Comparison of ENCODE assay signal across 9 mouse cellular contexts in genomic region chr11:58587898-58588348, GRCm38 (mm10). TPM values are rescaled to one million over a fixed set of nuclear protein-coding genes. Genes with fewer than 3 reads are reported as not detected.
DNase-seq lines count a peak whose midpoint lies in the region; ATAC-seq and TF ChIP-seq lines count a peak whose summit lies in the region.
"Had no signal": no experiment of that assay in that cellular context is flagged by ENCODE, and none has a peak within 500 bp of the region (broad histone marks: within the 10 kb centered on the region; RNA-seq: fewer than 3 reads in every experiment).

No protein-coding gene starts in this region.

- H3K4me2 ChIP-seq in intestine, postnatal 0 days (replicated peaks; ENCODE audit: low read depth): no peak overlapping the region
- no peak overlapping the region for H3K4me2 ChIP-seq in intestine, embryonic 16.5 days (ENCODE audit: low read depth, low read length)

- peak; percentile 81 for TF ChIP-seq CTCF in intestine, postnatal 0 days (IDR thresholded peaks at IDR 0.05; ENCODE audit: low read depth)

- peak; percentile 41 for DNase-seq in ES-E14 (ENCODE audit: low read depth, low spot score)
- peak; percentile 11 for DNase-seq in brain, adult 2 months (ENCODE audit: low read depth, low spot score)
- peak; percentile 12 to 13 for DNase-seq in frontal cortex, postnatal 36 days (ENCODE audit: low spot score in 2 of 2)
- peak; percentile 29 to 38 for DNase-seq in layer of hippocampus, postnatal 14 days (ENCODE audit: low spot score in 2 of 2)
- DNase-seq in mesoderm, embryonic 11.5 days (ENCODE audit: low read depth, low spot score): peak; percentile 71
- peak; percentile 12 for DNase-seq in thymus, postnatal 0 days (ENCODE audit: low spot score)

- H3K9me3 ChIP-seq in intestine, postnatal 0 days (ENCODE audit: control insufficient read depth): no peaks in the 10 kb centered on the region
- no peaks in the 10 kb centered on the region for H3K9me3 ChIP-seq in intestine, embryonic 16.5 days (ENCODE audit: control insufficient read depth, low read length)
- H3K9me3 ChIP-seq in ES-E14 (ENCODE audit: control insufficient read depth, insufficient read depth, low read depth, low read length): no peaks in the 10 kb centered on the region

- H3K4me1 ChIP-seq in intestine, postnatal 0 days (replicated peaks; ENCODE audit: control insufficient read depth, insufficient read depth, low read length): no peaks in the 10 kb centered on the region
- no peaks in the 10 kb centered on the region for H3K4me1 ChIP-seq in intestine, embryonic 16.5 days (ENCODE audit: control insufficient read depth, insufficient read depth, low read length)
- H3K4me1 ChIP-seq in ES-E14 (ENCODE audit: control insufficient read depth in 2 of 2, insufficient read depth in 2 of 2, low read length in 2 of 2, poor library complexity in 1 of 2): no peaks in the 10 kb centered on the region

- H3K27me3 ChIP-seq in intestine, postnatal 0 days (replicated peaks; ENCODE audit: control insufficient read depth, insufficient read depth, low read length): peaks cover 17% of the 10 kb centered on the region; the same call in 1 of the 2 replicates
- H3K27me3 ChIP-seq in intestine, embryonic 16.5 days (replicated peaks; ENCODE audit: control insufficient read depth, insufficient read depth, low read length): no peaks in the 10 kb centered on the region

- no peak overlapping the region for H3K27ac ChIP-seq in intestine, postnatal 0 days (ENCODE audit: low read depth, low read length)
- H3K27ac ChIP-seq in intestine, embryonic 16.5 days (ENCODE audit: low read length): no peak overlapping the region
- no peak overlapping the region for H3K27ac ChIP-seq in ES-E14 (ENCODE audit: insufficient read depth, low read depth, low read length, poor library complexity, severe bottlenecking)
- H3K27ac ChIP-seq: macrophage had no signal

- in situ Hi-C loops in ES-E14 (cut with MboI; ENCODE audit: low sequenced_read_pairs in 2 of 2, unreplicated experiment in 2 of 2): no loop called here

- no peak for ATAC-seq in intestine, postnatal 0 days
- no peak for ATAC-seq in intestine, embryonic 16.5 days

- WGBS in intestine, postnatal 0 days: 72% methylated on average over 7 of the region's 7 CpGs
- 76% methylated on average over 7 of the region's 7 CpGs for WGBS in intestine, embryonic 16.5 days

- H3K4me3 ChIP-seq in intestine, postnatal 0 days (ENCODE audit: low read depth, low read length): no peak overlapping the region
- H3K4me3 ChIP-seq in intestine, embryonic 16.5 days (ENCODE audit: low read length): no peak overlapping the region
- no peak overlapping the region for H3K4me3 ChIP-seq in ES-E14 (ENCODE audit: insufficient read depth in 1 of 2, low read depth in 1 of 2, low read length in 2 of 2, poor library complexity in 1 of 2, severe bottlenecking in 1 of 2)

- H3K36me3 ChIP-seq in intestine, postnatal 0 days (ENCODE audit: control insufficient read depth, insufficient read depth): no peaks in the 10 kb centered on the region
- no peaks in the 10 kb centered on the region for H3K36me3 ChIP-seq in intestine, embryonic 16.5 days (ENCODE audit: control insufficient read depth, insufficient read depth, low read length)
- no peaks in the 10 kb centered on the region for H3K36me3 ChIP-seq in ES-E14 (ENCODE audit: control insufficient read depth, insufficient read depth, low read length, poor library complexity, severe bottlenecking)

- no peak overlapping the region for H3K9ac ChIP-seq in intestine, postnatal 0 days (ENCODE audit: low read depth, low read length)
- H3K9ac ChIP-seq in intestine, embryonic 16.5 days (ENCODE audit: low read depth, low read length): no peak overlapping the region
- H3K9ac ChIP-seq in ES-E14 (ENCODE audit: insufficient read depth, low read depth, low read length, poor library complexity, severe bottlenecking): no peak overlapping the region

TF ChIP-seq in ES-E14, 5 proteins besides CTCF, POLR2A, EP300 and RAD21:
- TF ChIP-seq HCFC1 (IDR thresholded peaks at IDR 0.05; ENCODE audit: borderline replicate concordance, insufficient read depth, low read length): no peak
- no peak for TF ChIP-seq ZNF384 (IDR thresholded peaks at IDR 0.05; ENCODE audit: low read depth, low read length)
- TF ChIP-seq MAFK (IDR thresholded peaks at IDR 0.05; ENCODE audit: insufficient read depth, low read depth, low read length): no peak
- TF ChIP-seq ZC3H11A (IDR thresholded peaks at IDR 0.05; ENCODE audit: borderline replicate concordance, low read depth, low read length): no peak; the same call in 1 of the 2 replicates
- no peak for TF ChIP-seq CHD2 (IDR thresholded peaks at IDR 0.05; ENCODE audit: low read depth, low read length)

RNA-seq across cellular contexts. Expression of gene Olfr324, which starts 7.0 kb away (rescaled TPM):
- not detected in 2 replicates for polyA plus RNA-seq in intestine, postnatal 0 days (2015; fragmentation: Nextera tagmentation; extraction: Ambion mirVana)
- not detected in 2 replicates for polyA plus RNA-seq in intestine, embryonic 16.5 days (2015; fragmentation: Nextera tagmentation; extraction: Ambion mirVana)
- total RNA-seq in ES-E14 (2012; rRNA removed): not detected in 2 replicates
- not detected for total RNA-seq in layer of hippocampus, postnatal 14 days (2021)
- not detected in 2 replicates for polyA plus RNA-seq in thymus, postnatal 0 days (2015; fragmentation: Nextera tagmentation; extraction: Ambion mirVana)
- polyA plus RNA-seq: macrophage had no signal

RNA-seq across cellular contexts. Expression of gene Olfr325, which starts 10.4 kb away (rescaled TPM):
- polyA plus RNA-seq in intestine, postnatal 0 days (2015; fragmentation: Nextera tagmentation; extraction: Ambion mirVana): not detected in 2 replicates
- polyA plus RNA-seq in intestine, embryonic 16.5 days (2015; fragmentation: Nextera tagmentation; extraction: Ambion mirVana): not detected in 2 replicates
- not detected in 2 replicates for total RNA-seq in ES-E14 (2012; rRNA removed)
- total RNA-seq in layer of hippocampus, postnatal 14 days (2021): not detected
- not detected in 2 replicates for polyA plus RNA-seq in thymus, postnatal 0 days (2015; fragmentation: Nextera tagmentation; extraction: Ambion mirVana)
- polyA plus RNA-seq: macrophage had no signal

RNA-seq across cellular contexts. Expression of gene Olfr224, which starts 17.6 kb away (rescaled TPM):
- not detected in 2 replicates for polyA plus RNA-seq in intestine, postnatal 0 days (2015; fragmentation: Nextera tagmentation; extraction: Ambion mirVana)
- polyA plus RNA-seq in intestine, embryonic 16.5 days (2015; fragmentation: Nextera tagmentation; extraction: Ambion mirVana): not detected in 2 replicates
- total RNA-seq in ES-E14 (2012; rRNA removed): not detected in 2 replicates
- total RNA-seq in layer of hippocampus, postnatal 14 days (2021): not detected
- polyA plus RNA-seq in thymus, postnatal 0 days (2015; fragmentation: Nextera tagmentation; extraction: Ambion mirVana): not detected in 2 replicates
- polyA plus RNA-seq: macrophage had no signal

RNA-seq across cellular contexts. Expression of gene 2210407C18Rik, which starts 28.0 kb away (rescaled TPM):
- 24.5 and 49.3 TPM in 2 replicates for polyA plus RNA-seq in intestine, postnatal 0 days (2015; fragmentation: Nextera tagmentation; extraction: Ambion mirVana)
- 0.51 TPM in 1 of 2 replicates, not detected in the other for polyA plus RNA-seq in intestine, embryonic 16.5 days (2015; fragmentation: Nextera tagmentation; extraction: Ambion mirVana)
- total RNA-seq in ES-E14 (2012; rRNA removed): not detected in 2 replicates
- total RNA-seq in layer of hippocampus, postnatal 14 days (2021): not detected
- 0.95 and 1.0 TPM in 2 replicates for polyA plus RNA-seq in thymus, postnatal 0 days (2015; fragmentation: Nextera tagmentation; extraction: Ambion mirVana)
- polyA plus RNA-seq: macrophage had no signal

RNA-seq across cellular contexts. Expression of gene Olfr328, which starts 32.5 kb away (rescaled TPM):
- polyA plus RNA-seq in intestine, postnatal 0 days (2015; fragmentation: Nextera tagmentation; extraction: Ambion mirVana): not detected in 2 replicates
- polyA plus RNA-seq in intestine, embryonic 16.5 days (2015; fragmentation: Nextera tagmentation; extraction: Ambion mirVana): 0.06 TPM in 1 of 2 replicates, not detected in the other
- total RNA-seq in ES-E14 (2012; rRNA removed): 0.18 and 0.37 TPM in 2 replicates
- total RNA-seq in layer of hippocampus, postnatal 14 days (2021): under 1 TPM in 1 of 2 experiments, not detected in 1; 0.18 TPM
- 0.06 TPM in 1 of 2 replicates, not detected in the other for polyA plus RNA-seq in thymus, postnatal 0 days (2015; fragmentation: Nextera tagmentation; extraction: Ambion mirVana)
- polyA plus RNA-seq: macrophage had no signal

Comparison
In these comparisons a context has a peak if more than half of its experiments do, and no peak if none do; other contexts are left out.
1. DNase-seq: peak in every context shown above with its lines; median percentile 71 in mesoderm, embryonic 11.5 days; 41 in ES-E14; 34 in layer of hippocampus, postnatal 14 days; 12 in frontal cortex, postnatal 36 days; 12 in thymus, postnatal 0 days; 11 in brain, adult 2 months.